Comparison of ENCODE assay signal across 8 mouse cellular contexts in the genomic region with DNA sequence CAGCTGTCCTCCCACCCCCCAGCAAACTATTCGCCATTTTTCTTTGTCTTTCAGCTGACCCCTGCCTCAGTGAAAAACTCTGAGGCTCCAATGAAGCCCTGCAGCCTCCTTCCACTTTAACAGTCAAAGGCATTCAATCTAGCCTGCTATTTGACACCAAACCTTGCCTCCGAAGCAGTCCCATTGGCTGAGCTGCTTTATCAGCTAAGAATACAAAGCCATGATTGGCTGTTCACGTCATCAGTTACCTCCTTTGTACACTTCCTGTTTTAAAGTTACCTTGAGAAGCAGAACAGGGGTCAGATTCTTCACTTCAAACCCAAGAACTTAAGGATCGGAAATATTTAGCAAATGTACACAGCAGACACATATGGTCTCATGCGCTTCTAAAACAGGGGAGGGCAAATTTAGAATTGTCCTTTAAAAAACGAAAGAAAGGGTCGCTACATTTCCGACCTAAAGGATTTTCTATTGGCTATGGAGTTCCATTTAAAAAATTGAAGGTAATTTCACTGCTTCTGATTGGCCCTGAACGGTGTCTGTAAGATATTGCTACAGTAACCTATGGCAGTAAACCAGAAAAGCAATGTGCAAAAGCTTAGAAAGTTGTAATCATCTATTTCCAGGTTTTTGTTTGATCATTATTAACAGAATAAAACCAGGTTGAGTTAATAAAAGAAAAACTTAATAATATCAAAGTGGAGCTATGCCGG. TPM values are rescaled to one million over a fixed set of nuclear protein-coding genes. Genes with fewer than 3 reads are reported as not detected.
DNase-seq lines count a peak whose midpoint lies in the region; ATAC-seq lines count a peak whose summit lies in the region.

No protein-coding gene starts in this region.

- peak overlapping the region; percentile 58 for H3K4me2 ChIP-seq in heart, embryonic 12.5 days
- peak overlapping the region; percentile 61 for H3K4me2 ChIP-seq in kidney, embryonic 16.5 days (replicated peaks; ENCODE audit: low read depth, low read length)

- peak; percentile 92 for DNase-seq in CD4-positive helper T cell, adult 2 months (ENCODE audit: low read depth, low spot score)
- peak; percentile 88 for DNase-seq in brain, embryonic 18.5 days (ENCODE audit: low read depth, low spot score)
- peak; percentile 81 for DNase-seq in liver
- peak; percentile 13 to 29 for DNase-seq in monocyte, adult 2 months (ENCODE audit: low read depth in 1 of 2, low spot score in 2 of 2)
- peak; percentile 32 to 56 for DNase-seq in spleen, postnatal 14 days (ENCODE audit: low spot score in 2 of 2)

- 7% methylated on average over 10 of the region's 10 CpGs for WGBS in heart, embryonic 12.5 days
- WGBS in kidney, embryonic 16.5 days: 8% methylated on average over 10 of the region's 10 CpGs

- peak overlapping the region; percentile 71 for H3K9ac ChIP-seq in heart, embryonic 12.5 days
- peak overlapping the region; percentile 71 for H3K9ac ChIP-seq in kidney, embryonic 16.5 days (replicated peaks; ENCODE audit: low read length)

- peak; percentile 99 for ATAC-seq in erythroid progenitor cell, adult 5-6 weeks (replicated peaks; ENCODE audit: low FRiP score, poor library complexity, severe bottlenecking)
- ATAC-seq in heart, embryonic 12.5 days (ENCODE audit: insufficient number of reproducible peaks, low FRiP score): peak; percentile 93
- ATAC-seq in kidney, embryonic 16.5 days (ENCODE audit: low FRiP score, low TSS enrichment): peak; percentile 96

- no peaks in the 10 kb centered on the region for H3K27me3 ChIP-seq in heart, embryonic 12.5 days (replicated peaks)
- no peaks in the 10 kb centered on the region for H3K27me3 ChIP-seq in kidney, embryonic 16.5 days (ENCODE audit: insufficient read depth, low read length)

- H3K4me1 ChIP-seq in heart, embryonic 12.5 days (replicated peaks): peaks cover 53% of the 10 kb centered on the region
- peaks cover 47% of the 10 kb centered on the region for H3K4me1 ChIP-seq in kidney, embryonic 16.5 days (ENCODE audit: insufficient read depth, low read length)

- no peaks in the 10 kb centered on the region for H3K36me3 ChIP-seq in heart, embryonic 12.5 days
- H3K36me3 ChIP-seq in kidney, embryonic 16.5 days (ENCODE audit: insufficient read depth, low read length): 0 out of 2 replicates have a peak, but pooled peaks cover 5% of the 10 kb centered on the region

- peak overlapping the region; percentile 59 for H3K4me3 ChIP-seq in heart, embryonic 12.5 days
- H3K4me3 ChIP-seq in kidney, embryonic 16.5 days (ENCODE audit: low read length): peak overlapping the region; percentile 57

- H3K9me3 ChIP-seq in heart, embryonic 12.5 days (replicated peaks): no peaks in the 10 kb centered on the region
- no peaks in the 10 kb centered on the region for H3K9me3 ChIP-seq in kidney, embryonic 16.5 days (ENCODE audit: low read length)

- peak overlapping the region; percentile 91 for H3K27ac ChIP-seq in heart, embryonic 12.5 days (ENCODE audit: poor library complexity, severe bottlenecking)
- peak overlapping the region; percentile 97 for H3K27ac ChIP-seq in kidney, embryonic 16.5 days (ENCODE audit: low read length)

RNA-seq across cellular contexts. Expression of gene Nfyc, which starts 15.6 kb away (rescaled TPM):
- 76.4 and 87.2 TPM in 2 replicates for total RNA-seq in erythroid progenitor cell, adult 5-6 weeks (2015; ENCODE audit: low replicate concordance)
- 50.5 and 102 TPM in 2 replicates for total RNA-seq in erythroid progenitor cell, adult 5-6 weeks (2017; ENCODE audit: low replicate concordance)
- polyA plus RNA-seq in heart, embryonic 12.5 days (2016; fragmentation: Nextera tagmentation; extraction: Ambion mirVana): 102 and 108 TPM in 2 replicates
- 123 and 133 TPM in 2 replicates for polyA plus RNA-seq in kidney, embryonic 16.5 days (2015; fragmentation: Nextera tagmentation; extraction: Ambion mirVana)

RNA-seq across cellular contexts. Expression of gene Rims3, which starts 38.8 kb away (rescaled TPM):
- 1.7 and 5.0 TPM in 2 replicates for total RNA-seq in erythroid progenitor cell, adult 5-6 weeks (2015; ENCODE audit: low replicate concordance)
- 2.1 TPM in 1 of 2 replicates, not detected in the other for total RNA-seq in erythroid progenitor cell, adult 5-6 weeks (2017; ENCODE audit: low replicate concordance)
- 1.4 and 1.8 TPM in 2 replicates for polyA plus RNA-seq in heart, embryonic 12.5 days (2016; fragmentation: Nextera tagmentation; extraction: Ambion mirVana)
- 0.41 and 0.54 TPM in 2 replicates for polyA plus RNA-seq in kidney, embryonic 16.5 days (2015; fragmentation: Nextera tagmentation; extraction: Ambion mirVana)

Comparison
In these comparisons a context has a peak if more than half of its experiments do, and no peak if none do; other contexts are left out.
1. Peak in every context shown above with its lines: DNase-seq, ATAC-seq, H3K4me3 ChIP-seq and H3K27ac ChIP-seq.
2. DNase-seq: peak in every context shown above with its lines; median percentile 92 in CD4-positive helper T cell, adult 2 months; 88 in brain, embryonic 18.5 days; 81 in liver; 44 in spleen, postnatal 14 days; 21 in monocyte, adult 2 months.